Mouse (Mus musculus) heart, postnatal 0 days (tissue): ENCODE data around the gene Ccdc151.

ENCODE experiments used
- CTCF ChIP-seq: IDR thresholded peaks from 2 replicates; pipeline ENCODE4 v1.5.1; 2016; ENCODE audit warnings: antibody characterized with exemption, control low read depth, low read depth
- EP300 ChIP-seq: IDR thresholded peaks from 2 replicates; pipeline ENCODE4 v1.6.1; 2016; ENCODE audit warnings: antibody characterized with exemption, low read depth

DNA sequence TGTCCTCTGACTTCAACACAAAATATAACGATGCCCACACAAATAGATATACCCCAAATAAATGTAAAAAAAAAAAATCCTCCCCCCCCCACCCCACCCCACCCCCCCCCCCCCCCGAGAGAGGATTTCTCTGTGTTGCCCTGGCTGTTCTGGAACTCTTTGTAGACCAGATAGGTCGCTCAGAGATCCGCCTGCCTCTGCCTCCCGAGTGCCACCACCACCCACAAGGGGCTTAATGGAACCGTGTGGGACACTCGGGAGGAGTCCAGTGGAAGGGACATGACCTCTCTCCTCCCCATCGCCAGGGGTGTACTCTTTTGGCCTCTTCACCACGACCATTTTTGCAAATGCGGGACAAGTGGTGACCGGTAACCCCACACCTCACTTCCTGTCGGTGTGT lies 59.4 kb downstream of the Ccdc151 start:
- TF ChIP-seq CTCF (no peak), EP300 (no peak)
